Mouse (Mus musculus): ENCODE data around the gene Ndufaf2. TPM values are rescaled to one million over a fixed set of nuclear protein-coding genes. Genes with fewer than 3 reads are reported as not detected.

Ndufaf2 gene
- polyA plus RNA-seq, 1 experiment from 2014 or later: 65.3 TPM

GRCm38 (mm10) chr13:107970422-107971142, 187.8 kb downstream of the Ndufaf2 start:
- ATAC-seq (replicated peaks; ENCODE audit: insufficient number of reproducible peaks, low FRiP score, low TSS enrichment): no peak

GRCm38 (mm10) chr13:107969961-107970391, 188.4 kb downstream of the Ndufaf2 start:
- H3K27ac ChIP-seq (ENCODE audit: low read depth, low read length): no peak overlapping the region
- H3K9me3 ChIP-seq (replicated peaks; ENCODE audit: control insufficient read depth, low read length): no peaks in the 10 kb centered on the region
- H3K9ac ChIP-seq (ENCODE audit: low read depth, low read length): no peak overlapping the region
- no peaks in the 10 kb centered on the region for H3K27me3 ChIP-seq (ENCODE audit: control insufficient read depth, insufficient read depth, low read length)
- 17% methylated on average over 7 of the region's 7 CpGs for WGBS (ENCODE audit: insufficient replicate concordance)
- no peak for ATAC-seq (replicated peaks; ENCODE audit: insufficient number of reproducible peaks, low FRiP score, low TSS enrichment)
- peaks cover 5% of the 10 kb centered on the region; the same call in 1 of the 2 replicates for H3K4me1 ChIP-seq (ENCODE audit: control insufficient read depth, insufficient read depth, low read length)
- H3K4me3 ChIP-seq (ENCODE audit: low read depth, low read length): peak overlapping the region; percentile 14; the same call in 1 of the 2 replicates
- no peaks in the 10 kb centered on the region for H3K36me3 ChIP-seq (ENCODE audit: control insufficient read depth, insufficient read depth, low read length)
- H3K4me2 ChIP-seq: peak overlapping the region; percentile 52

More at GRCm38 (mm10) chr13:107970422-107971142, 187.8 kb downstream of the Ndufaf2 start:
- 51% methylated on average over 11 of the region's 11 CpGs for WGBS (ENCODE audit: insufficient replicate concordance)
- Histone ChIP-seq H3K9ac (ENCODE audit: low read depth, low read length) (no peak overlapping the region), H3K4me1 (ENCODE audit: control insufficient read depth, insufficient read depth, low read length) (peaks cover 5% of the 10 kb centered on the region; the same call in 1 of the 2 replicates), H3K9me3 (replicated peaks; ENCODE audit: control insufficient read depth, low read length) (no peaks in the 10 kb centered on the region), H3K4me2 (peak overlapping the region; percentile 52), H3K4me3 (ENCODE audit: low read depth, low read length) (peak overlapping the region; percentile 14; the same call in 1 of the 2 replicates), H3K27ac (ENCODE audit: low read depth, low read length) (no peak overlapping the region), H3K27me3 (ENCODE audit: control insufficient read depth, insufficient read depth, low read length) (no peaks in the 10 kb centered on the region), H3K36me3 (ENCODE audit: control insufficient read depth, insufficient read depth, low read length) (no peaks in the 10 kb centered on the region)

DNA sequence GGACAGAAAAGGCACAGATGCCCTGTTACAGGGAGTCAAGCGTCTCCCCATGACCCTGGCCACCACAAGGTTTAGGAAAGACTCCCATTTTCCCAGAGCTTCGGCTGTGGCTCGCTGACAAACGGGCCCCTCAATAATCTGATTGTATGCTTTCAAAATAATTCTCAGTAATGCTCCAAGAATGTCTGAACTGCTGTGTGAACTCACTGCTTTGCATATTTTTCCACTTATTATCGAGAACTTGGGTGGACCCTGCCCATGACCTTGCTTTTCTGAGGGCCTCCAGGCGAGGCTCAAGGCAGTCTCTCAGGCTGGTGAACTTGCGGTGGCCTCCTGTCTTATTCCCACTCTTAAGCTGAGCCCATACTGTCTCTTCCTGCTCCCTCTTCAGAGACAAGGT, 193.8 kb downstream of the Ndufaf2 start:
- H3K9ac ChIP-seq (ENCODE audit: low read depth, low read length): no peak overlapping the region
- WGBS (ENCODE audit: insufficient replicate concordance): 52% methylated on average over 7 of the region's 7 CpGs
- no peaks in the 10 kb centered on the region for H3K36me3 ChIP-seq (ENCODE audit: control insufficient read depth, insufficient read depth, low read length)

GRCm38 (mm10) chr13:107963471-107963870, 195.0 kb downstream of the Ndufaf2 start:
- WGBS (ENCODE audit: insufficient replicate concordance): 53% methylated on average over 11 of the region's 11 CpGs
- no peak overlapping the region for H3K4me2 ChIP-seq
- H3K9ac ChIP-seq (ENCODE audit: low read depth, low read length): no peak overlapping the region
- H3K4me1 ChIP-seq (ENCODE audit: control insufficient read depth, insufficient read depth, low read length): 0 out of 2 replicates have a peak, but pooled peaks cover 3% of the 10 kb centered on the region
- no peaks in the 10 kb centered on the region for H3K27me3 ChIP-seq (ENCODE audit: control insufficient read depth, insufficient read depth, low read length)
- no peaks in the 10 kb centered on the region for H3K36me3 ChIP-seq (ENCODE audit: control insufficient read depth, insufficient read depth, low read length)
- H3K27ac ChIP-seq (ENCODE audit: low read depth, low read length): no peak overlapping the region
- no peak overlapping the region for H3K4me3 ChIP-seq (ENCODE audit: low read depth, low read length)
- no peaks in the 10 kb centered on the region for H3K9me3 ChIP-seq (replicated peaks; ENCODE audit: control insufficient read depth, low read length)
- ATAC-seq (replicated peaks; ENCODE audit: insufficient number of reproducible peaks, low FRiP score, low TSS enrichment): 0 out of 2 replicates have a peak, but pooled peaks have one; percentile 22

More for the DNA sequence above, 193.8 kb downstream of the Ndufaf2 start:
- H3K4me2 ChIP-seq: no peak overlapping the region
- ATAC-seq (replicated peaks; ENCODE audit: insufficient number of reproducible peaks, low FRiP score, low TSS enrichment): no peak
- H3K4me3 ChIP-seq (ENCODE audit: low read depth, low read length): no peak overlapping the region
- H3K4me1 ChIP-seq (ENCODE audit: control insufficient read depth, insufficient read depth, low read length): 0 out of 2 replicates have a peak, but pooled peaks cover 3% of the 10 kb centered on the region
- no peaks in the 10 kb centered on the region for H3K27me3 ChIP-seq (ENCODE audit: control insufficient read depth, insufficient read depth, low read length)
- no peak overlapping the region for H3K27ac ChIP-seq (ENCODE audit: low read depth, low read length)
- H3K9me3 ChIP-seq (replicated peaks; ENCODE audit: control insufficient read depth, low read length): no peaks in the 10 kb centered on the region

- no peak overlapping the region for H3K27ac ChIP-seq (ENCODE audit: low read depth, low read length)
- no peak overlapping the region for H3K4me3 ChIP-seq (ENCODE audit: low read depth, low read length)
- no peak overlapping the region for H3K9ac ChIP-seq (ENCODE audit: low read depth, low read length)
- 0 out of 2 replicates have a peak, but pooled peaks cover 3% of the 10 kb centered on the region for H3K4me1 ChIP-seq (ENCODE audit: control insufficient read depth, insufficient read depth, low read length)
- ATAC-seq (replicated peaks; ENCODE audit: insufficient number of reproducible peaks, low FRiP score, low TSS enrichment): no peak
- 58% methylated on average over 4 of the region's 4 CpGs for WGBS (ENCODE audit: insufficient replicate concordance)
- H3K9me3 ChIP-seq (replicated peaks; ENCODE audit: control insufficient read depth, low read length): no peaks in the 10 kb centered on the region
- H3K4me2 ChIP-seq: no peak overlapping the region
- H3K27me3 ChIP-seq (ENCODE audit: control insufficient read depth, insufficient read depth, low read length): no peaks in the 10 kb centered on the region
- no peaks in the 10 kb centered on the region for H3K36me3 ChIP-seq (ENCODE audit: control insufficient read depth, insufficient read depth, low read length)
These were observed 195.7 kb downstream of the Ndufaf2 start for GRCm38 (mm10) chr13:107962741-107963140.

- no peaks in the 10 kb centered on the region for H3K36me3 ChIP-seq (ENCODE audit: control insufficient read depth, insufficient read depth, low read length)
- H3K27ac ChIP-seq (ENCODE audit: low read depth, low read length): no peak overlapping the region
- no peaks in the 10 kb centered on the region for H3K9me3 ChIP-seq (replicated peaks; ENCODE audit: control insufficient read depth, low read length)
- ATAC-seq (replicated peaks; ENCODE audit: insufficient number of reproducible peaks, low FRiP score, low TSS enrichment): no peak
- H3K27me3 ChIP-seq (ENCODE audit: control insufficient read depth, insufficient read depth, low read length): no peaks in the 10 kb centered on the region
- WGBS (ENCODE audit: insufficient replicate concordance): 44% methylated on average over 4 of the region's 4 CpGs
- no peak overlapping the region for H3K4me3 ChIP-seq (ENCODE audit: low read depth, low read length)
- no peak overlapping the region for H3K4me2 ChIP-seq
- H3K9ac ChIP-seq (ENCODE audit: low read depth, low read length): no peak overlapping the region
- H3K4me1 ChIP-seq (ENCODE audit: control insufficient read depth, insufficient read depth, low read length): 0 out of 2 replicates have a peak, but pooled peaks cover 3% of the 10 kb centered on the region
These were observed 196.5 kb downstream of the Ndufaf2 start for GRCm38 (mm10) chr13:107961972-107962371.

- WGBS (ENCODE audit: insufficient replicate concordance): 72% methylated on average over 4 of the region's 4 CpGs
- ATAC-seq (replicated peaks; ENCODE audit: insufficient number of reproducible peaks, low FRiP score, low TSS enrichment): no peak
These were observed 196.9 kb downstream of the Ndufaf2 start for GRCm38 (mm10) chr13:107961501-107961900.

GRCm38 (mm10) chr13:107960549-107960948, 197.9 kb downstream of the Ndufaf2 start:
- H3K4me3 ChIP-seq (ENCODE audit: low read depth, low read length): no peak overlapping the region
- 0 out of 2 replicates have a peak, but pooled peaks cover 3% of the 10 kb centered on the region for H3K4me1 ChIP-seq (ENCODE audit: control insufficient read depth, insufficient read depth, low read length)
- H3K4me2 ChIP-seq: no peak overlapping the region
- WGBS (ENCODE audit: insufficient replicate concordance): 82% methylated on average over 5 of the region's 5 CpGs
- H3K9ac ChIP-seq (ENCODE audit: low read depth, low read length): no peak overlapping the region
- H3K27ac ChIP-seq (ENCODE audit: low read depth, low read length): no peak overlapping the region
- no peaks in the 10 kb centered on the region for H3K27me3 ChIP-seq (ENCODE audit: control insufficient read depth, insufficient read depth, low read length)
- H3K9me3 ChIP-seq (replicated peaks; ENCODE audit: control insufficient read depth, low read length): no peaks in the 10 kb centered on the region
- H3K36me3 ChIP-seq (ENCODE audit: control insufficient read depth, insufficient read depth, low read length): no peaks in the 10 kb centered on the region
- ATAC-seq (replicated peaks; ENCODE audit: insufficient number of reproducible peaks, low FRiP score, low TSS enrichment): no peak

More at GRCm38 (mm10) chr13:107961501-107961900, 196.9 kb downstream of the Ndufaf2 start:
- H3K27ac ChIP-seq (ENCODE audit: low read depth, low read length): no peak overlapping the region
- no peak overlapping the region for H3K4me2 ChIP-seq
- no peaks in the 10 kb centered on the region for H3K36me3 ChIP-seq (ENCODE audit: control insufficient read depth, insufficient read depth, low read length)
- no peaks in the 10 kb centered on the region for H3K9me3 ChIP-seq (replicated peaks; ENCODE audit: control insufficient read depth, low read length)
- H3K27me3 ChIP-seq (ENCODE audit: control insufficient read depth, insufficient read depth, low read length): no peaks in the 10 kb centered on the region
- no peak overlapping the region for H3K9ac ChIP-seq (ENCODE audit: low read depth, low read length)
- H3K4me1 ChIP-seq (ENCODE audit: control insufficient read depth, insufficient read depth, low read length): 0 out of 2 replicates have a peak, but pooled peaks cover 3% of the 10 kb centered on the region
- no peak overlapping the region for H3K4me3 ChIP-seq (ENCODE audit: low read depth, low read length)

All from heart, embryonic 11.5 days (tissue).